Mouse (Mus musculus) thymus, postnatal 14 days (tissue): ENCODE results near the gene Id1.
A peak's percentile ranks its signal among the peaks of the same experiment; 100 is the strongest.

Source experiments
- DNase-seq: peaks from one replicate; pipeline ENCODE4 v3.0.0; 2021

Id1 gene

DNA sequence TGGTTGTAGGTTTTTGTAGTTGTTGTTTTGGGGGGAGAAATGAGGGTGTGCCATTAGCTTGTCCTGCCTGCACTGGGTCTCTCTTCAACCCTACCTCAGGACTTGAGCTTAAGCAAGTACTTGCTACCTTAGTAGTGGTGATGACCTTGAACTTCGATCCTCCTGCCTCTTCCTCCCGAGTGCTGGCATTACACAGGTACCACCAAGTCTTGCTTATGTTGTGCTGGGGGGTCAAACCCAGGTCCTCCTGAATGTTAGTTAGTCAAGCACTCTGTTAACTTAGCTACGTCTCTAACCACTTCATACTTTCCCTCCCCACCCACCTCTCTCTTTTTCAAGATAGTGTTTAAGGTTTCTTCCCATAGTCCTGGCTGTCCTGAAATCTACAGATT is 11.7 kb upstream of the Id1 start:
- no peak for DNase-seq

DNA sequence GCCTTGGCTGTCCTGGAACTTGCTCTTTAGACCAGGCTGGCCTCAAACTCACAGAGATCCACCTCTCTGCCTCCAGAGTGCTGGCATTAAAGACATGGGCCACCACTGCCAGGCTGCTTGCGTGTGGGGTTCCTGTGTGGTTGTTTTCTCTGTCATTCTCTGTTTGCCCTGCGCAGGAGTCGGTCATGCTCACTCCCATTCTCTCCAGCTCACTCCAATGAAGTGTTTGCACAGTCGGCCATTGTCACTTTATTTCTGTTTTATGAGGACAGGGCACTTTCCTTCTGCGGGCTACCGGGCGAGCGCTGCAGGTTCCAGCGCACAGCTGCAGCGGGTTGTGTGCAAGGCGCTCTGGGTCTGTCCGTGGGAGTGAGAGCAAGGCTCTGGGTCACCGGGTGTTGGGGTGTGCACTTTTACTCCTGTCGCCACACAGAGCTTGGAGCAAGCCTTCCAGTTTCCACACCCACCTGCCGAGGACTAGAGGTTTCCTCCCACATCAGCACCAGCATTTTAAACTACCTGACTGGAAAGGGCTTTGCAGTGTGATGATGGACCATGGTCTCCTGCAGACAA is 10.8 kb upstream of the Id1 start:
- DNase-seq: no peak

DNA sequence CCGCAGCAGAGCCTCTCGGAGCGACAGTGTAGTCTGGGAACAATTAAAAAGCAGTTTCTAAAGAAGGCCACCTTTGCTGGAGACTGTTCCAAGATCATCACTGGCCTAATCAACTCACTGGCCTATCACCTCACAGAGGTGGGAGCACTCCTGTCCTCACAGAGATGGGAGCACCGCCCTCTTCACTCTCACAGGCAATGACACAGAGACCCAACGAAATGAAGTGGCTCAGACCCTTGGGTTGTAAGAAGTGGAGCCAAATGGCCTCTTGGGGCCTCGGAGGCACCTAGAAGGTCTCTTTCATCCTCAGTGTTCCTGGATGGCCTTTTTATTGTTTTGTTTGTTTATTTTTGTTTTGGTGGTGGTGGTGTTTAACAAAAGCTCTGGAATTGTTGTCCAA is 9.8 kb upstream of the Id1 start:
- no peak for DNase-seq

DNA sequence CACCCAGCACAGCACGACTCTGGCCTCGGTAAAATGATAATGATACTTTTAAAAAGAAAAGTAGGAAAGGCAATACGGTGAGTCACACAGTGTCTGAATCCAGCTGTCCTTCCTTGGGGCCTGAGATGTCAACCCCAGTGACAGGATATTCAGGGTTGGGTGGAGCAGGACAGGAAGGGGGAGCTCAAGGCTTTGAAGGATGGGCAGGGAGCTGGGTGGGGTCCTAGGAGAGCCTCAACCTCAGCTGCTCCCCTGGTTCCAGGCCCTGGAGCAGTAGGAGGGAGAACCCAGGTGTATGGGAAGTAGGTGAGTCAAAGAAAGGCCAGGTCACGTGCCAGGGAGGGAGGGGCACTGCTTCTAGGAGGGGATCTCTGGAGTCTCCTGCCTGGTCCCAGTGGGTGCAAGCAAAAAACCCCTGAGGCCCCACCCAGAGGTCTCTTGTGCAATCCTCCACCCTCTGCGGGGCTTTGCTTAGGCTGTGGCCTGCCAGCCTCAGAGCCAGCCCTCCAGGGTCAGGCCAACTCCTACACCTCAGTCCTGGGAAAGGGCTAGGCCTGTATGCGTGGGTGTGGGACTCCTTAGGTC is 9.2 kb upstream of the Id1 start:
- no peak for DNase-seq

DNA sequence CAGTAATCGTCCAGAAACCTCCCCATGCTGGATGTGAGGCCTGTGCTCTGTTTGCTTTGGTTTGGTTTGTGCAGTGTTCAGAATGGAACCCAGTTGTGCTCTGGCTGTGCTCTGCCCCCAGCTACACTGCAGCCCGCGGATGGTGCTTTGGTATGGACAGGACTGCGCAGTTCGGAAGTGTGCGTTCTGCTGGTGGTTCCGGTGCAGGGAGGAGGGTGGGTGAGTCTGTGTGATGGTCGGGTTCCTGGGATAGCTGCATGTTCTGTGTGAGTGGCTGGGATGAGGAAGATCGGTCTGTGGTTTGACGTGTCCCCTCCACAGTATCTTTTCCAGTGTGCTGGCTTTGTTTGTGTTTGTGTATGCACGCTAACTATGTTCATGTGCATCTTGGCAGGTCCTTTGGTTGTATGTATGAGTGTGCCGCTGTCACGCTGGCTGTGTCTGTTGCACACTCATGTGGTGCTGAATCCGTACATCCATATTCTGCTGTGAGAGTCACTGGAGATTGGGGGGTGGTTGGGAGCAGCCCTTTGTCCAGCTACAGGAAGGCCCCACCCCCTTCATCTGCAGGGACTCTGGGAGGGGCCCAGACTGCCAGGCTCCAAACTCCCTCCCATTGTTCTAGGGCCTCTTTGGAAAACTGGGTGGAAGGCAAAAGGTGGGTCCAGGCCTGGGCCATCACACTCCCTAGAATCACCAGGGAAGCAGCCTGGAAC is 8.1 kb upstream of the Id1 start:
- DNase-seq: no peak

DNA sequence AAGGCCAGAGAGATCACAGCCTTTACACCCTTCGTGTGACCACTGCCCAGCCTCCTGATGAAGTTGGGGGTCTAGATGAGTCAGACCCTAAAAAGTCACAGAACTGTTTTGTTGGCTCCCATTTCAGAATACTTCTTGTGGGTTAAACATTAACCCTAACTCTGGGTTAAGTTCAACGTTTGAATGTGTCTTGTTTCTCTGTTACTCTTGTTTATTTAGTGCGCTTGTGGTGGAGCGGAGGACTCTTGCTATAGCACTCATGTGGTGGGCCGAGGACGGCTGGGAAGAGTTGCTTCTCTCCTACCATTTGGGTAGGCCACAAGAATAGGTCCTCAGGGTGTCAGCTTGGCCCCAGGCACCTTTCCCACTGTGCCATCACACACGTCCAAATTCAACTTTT is 7.5 kb upstream of the Id1 start:
- no peak for DNase-seq

DNA sequence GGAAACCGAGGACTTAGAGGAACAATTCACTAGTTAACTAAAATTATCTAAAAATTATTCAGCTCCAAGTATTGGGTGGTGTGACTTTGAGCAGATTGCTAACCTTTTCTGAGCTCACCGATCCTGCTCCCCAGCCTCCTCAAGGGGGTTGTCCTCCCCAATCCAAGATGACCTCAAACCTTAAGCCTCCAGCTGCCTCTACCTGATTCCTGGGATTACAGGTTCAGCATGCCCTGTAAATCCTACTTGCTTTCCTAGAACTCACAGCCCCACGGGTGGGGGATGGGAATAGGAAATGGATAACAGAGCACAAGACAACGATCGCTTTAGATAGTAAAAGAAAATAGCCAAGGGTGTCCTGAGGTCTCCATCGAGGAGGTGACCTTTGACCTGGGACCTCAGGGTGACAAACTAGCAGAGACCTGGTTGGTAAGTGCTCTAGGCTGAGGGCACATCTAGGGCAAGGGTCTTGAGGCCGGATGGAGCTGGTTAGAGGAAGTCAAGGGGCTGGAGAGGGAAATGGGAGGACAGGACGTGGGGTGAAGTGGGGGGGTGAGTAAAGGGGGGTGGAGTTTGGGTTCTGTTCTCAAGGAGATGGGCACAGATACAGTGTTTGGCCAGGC is 6.9 kb upstream of the Id1 start:
- no peak for DNase-seq

DNA sequence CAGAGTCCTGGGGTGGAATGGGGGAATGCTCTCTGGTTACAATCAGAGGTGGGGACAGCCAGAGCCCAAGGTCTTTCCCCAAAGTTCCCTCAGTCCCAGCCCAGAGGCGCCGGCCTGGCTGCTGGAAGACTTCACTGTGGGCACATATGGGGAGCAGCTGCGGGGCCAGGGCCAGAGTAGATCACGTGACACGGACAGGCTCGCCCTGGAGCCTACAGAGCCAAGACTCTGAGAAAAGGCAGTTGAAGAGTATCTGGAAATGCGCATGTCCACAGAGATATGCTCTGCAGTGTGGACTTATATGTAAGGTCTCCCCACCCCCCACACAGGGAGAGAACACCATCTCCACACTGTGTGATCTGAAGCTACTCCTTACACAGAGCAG is 6.4 kb upstream of the Id1 start:
- DNase-seq: no peak

DNA sequence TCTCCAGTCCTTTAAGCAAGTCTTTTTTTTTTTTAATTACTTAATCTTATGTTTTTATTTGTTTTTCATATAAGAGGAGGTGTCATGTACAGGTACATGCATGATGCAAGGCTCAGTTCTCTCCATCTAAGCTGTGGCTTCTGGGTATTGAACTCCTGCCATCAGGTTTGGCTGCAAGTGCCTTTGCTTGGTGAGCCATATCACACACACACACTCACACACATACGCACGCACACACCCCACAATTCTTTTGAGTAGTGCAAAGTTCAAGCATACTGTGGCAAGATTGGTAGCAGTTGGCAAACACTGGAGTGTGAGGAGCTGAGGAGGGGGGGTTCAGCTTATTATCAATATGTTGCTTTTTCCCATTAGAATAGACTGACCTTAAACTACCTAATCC is 2.9 kb upstream of the Id1 start:
- no peak for DNase-seq

DNA sequence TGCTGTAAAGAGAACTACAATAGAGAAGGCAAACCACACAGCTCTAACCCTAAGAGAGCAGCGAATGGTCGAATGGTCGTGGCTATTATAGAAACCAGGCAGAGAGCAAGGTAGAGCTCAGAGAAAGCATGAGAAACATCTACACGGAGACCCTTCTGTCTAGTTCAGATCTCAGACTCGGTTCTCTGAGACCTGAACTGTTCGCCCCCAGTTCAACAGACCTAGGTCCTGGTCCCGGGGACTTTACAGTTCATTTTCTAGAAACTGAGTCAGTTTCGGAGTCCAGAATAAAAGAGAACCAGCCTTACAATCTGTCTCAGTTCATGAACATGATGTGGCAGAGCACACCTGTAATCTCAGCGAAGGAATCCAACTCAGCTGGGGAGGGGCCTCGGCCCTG is 1.6 kb upstream of the Id1 start:
- no peak for DNase-seq

DNA sequence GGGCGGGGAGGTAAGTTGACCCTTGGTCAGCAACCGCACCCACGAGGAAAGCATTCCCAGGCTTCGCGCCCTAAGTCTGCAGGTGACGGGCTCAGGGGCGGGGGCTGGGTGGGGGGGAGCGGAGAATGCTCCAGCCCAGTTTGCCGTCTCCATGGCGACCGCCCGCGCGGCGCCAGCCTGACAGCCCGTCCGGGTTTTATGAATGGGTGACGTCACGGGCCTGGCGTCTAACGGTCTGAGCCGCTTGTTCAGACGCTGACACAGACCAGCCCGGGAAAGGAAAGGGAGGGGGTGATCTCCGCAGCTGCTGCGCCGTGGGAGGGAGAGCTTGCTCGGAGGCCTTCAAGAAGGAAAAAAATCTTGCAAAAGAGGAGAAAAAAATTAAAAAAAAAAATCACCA is 1.1 kb upstream of the Id1 start:
- peak; percentile 86 for DNase-seq

DNA sequence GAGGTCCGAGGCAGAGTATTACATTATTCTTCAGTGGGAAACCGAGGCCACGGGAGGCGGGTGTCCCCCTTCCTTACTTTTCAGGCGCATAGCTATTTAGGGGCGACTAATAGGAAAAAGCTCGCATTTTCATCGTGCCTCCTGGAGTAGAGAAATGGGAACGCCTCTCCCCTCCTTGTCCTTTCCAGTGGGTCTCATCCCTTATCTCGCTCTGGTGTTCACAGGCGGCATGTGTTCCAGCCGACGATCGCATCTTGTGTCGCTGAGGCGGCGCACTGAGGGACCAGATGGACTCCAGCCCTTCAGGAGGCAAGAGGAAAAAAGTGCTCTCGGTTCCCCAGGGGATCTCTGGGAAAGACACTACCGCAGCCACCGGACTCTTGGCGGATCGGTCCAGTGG is 697 bp downstream of the Id1 start:
- no peak for DNase-seq

DNA sequence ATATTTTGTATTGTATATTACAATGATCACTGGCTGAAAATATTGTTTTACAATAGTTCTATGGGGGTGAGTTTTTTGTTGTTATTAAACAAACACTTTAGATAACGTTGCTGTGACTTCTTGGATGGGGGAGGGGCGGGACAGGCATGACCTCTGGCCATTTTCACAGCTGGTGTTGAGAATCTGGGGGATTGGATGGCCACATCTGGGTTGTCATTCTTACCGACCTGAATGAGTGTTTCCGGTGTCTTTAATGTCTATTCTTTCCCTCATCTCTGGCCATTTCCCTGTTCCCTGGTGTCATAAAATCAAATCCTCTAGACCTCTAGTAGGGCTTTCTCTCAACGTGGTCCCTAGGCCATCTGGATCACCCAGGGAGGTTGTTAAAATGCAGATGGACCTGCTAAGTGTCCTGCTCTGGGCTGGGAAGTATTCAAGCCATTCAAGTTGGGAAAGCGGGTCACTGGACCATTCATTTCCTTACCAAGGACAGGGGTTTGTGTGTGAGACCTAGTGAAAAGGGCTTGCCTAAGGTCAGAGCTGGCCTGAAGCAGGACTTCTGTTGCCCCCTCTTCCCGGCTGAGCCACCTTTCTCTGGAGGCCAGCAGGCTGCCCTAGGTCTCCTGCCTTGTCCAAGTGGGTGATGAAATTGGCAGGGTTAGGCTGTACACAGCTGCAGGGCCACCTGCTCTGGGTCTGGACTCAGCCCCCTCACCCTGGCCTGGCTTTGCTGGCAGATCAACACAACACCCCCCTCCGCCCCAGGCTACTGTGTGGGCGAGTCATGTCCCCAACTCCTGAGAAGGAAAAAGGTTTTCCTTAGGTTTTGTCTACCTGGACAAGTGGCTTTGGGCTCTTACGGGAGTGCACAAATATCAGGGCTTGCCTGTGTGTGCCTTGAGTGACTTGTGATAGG is 1.5 kb downstream of the Id1 start:
- no peak for DNase-seq

DNA sequence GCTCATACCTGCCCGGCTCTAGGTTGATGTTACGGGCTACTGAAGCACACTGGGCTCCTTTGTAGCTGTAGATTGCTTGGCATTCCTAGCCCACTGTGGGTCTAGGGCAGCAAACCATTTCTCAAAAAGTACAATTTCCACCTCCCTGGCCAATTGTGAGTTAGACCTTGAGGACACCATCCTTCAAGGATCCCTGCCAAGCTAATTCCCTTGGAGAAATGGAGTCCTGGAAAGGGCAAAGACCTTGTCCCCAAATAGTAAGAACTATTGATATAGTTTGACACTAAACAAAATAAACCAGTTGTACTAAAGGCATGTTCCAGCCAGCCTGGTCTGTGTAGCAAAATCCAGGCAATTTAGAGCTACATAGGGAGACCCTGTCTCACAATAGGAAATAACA is 2.3 kb downstream of the Id1 start:
- no peak for DNase-seq

DNA sequence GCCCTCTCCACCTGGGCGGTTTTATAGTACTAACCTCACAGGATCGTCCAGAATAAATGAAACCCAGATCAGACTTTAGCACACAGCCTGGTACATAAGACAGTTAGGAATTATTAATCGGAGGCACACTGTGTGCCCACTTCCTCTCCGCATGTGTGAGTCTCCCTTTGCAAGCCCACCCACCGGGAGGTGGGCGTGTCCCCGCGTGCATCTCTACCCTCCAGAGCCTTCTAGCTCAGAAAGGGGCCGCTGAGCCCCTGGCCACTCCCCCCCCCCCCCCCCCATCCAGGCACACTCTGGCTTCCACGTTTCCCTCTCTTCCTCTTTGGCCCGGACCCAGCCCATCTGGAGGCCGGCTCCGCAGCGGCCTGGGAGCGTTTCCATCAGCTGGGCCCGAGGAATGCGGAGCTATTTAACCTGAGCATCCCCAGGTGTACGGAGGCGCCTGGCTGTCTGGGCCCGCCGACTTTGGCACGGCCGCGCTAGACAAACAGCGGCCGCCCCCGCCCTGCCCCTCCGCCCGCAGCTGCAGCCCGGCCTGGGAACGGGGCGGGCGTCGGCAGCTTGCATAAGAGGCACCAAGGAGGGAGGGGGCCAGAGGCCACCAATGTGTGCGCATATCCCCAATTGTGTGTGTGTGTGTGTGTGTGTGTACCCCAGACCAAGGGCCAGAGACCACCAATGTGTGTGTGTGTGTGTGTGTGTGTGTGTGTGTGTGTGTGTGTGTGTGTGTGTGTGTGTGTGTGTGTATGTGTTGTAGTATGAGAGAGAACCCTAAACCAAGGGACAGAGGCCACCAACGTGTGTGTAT is 3.2 kb downstream of the Id1 start:
- DNase-seq: peak; percentile 64

DNA sequence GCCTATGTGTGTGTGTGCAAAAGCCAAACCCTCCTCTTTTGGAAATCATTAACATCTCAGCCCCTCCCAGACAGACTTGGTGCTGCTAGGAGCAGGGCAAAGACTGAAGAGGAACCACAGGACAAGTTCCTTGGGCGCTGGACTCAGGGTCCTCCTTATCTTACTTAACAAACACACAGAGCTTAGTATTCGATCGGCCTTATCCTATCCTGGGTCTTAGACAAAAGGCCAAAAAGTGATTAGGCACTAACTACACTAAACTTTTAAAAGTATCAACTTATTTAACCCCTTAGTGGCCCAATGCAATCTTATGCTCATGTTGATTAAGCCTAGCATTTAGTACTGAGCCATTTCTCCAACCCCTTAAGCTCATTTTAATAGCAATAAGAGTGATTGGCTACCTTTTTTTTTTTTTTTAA is 3.8 kb downstream of the Id1 start:
- DNase-seq: no peak

DNA sequence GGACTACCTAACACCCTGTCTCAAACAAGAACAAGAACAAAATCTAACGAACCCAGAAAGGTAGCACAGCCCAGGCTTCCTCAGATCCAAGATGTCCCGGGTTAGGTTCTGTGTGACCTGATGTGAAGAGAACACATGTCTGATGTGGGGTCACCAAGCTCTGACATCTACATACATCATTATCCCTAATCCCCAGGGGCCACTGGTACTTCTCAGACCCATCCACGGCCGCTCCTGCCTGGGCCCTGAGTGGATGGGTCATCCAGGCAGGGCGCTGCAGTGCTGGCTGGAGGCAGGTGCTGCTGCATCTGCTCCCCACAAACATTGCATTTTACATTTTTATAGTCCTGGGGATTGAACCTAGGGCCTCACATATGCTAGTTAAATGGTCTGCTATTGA is 4.4 kb downstream of the Id1 start:
- DNase-seq: no peak

DNA sequence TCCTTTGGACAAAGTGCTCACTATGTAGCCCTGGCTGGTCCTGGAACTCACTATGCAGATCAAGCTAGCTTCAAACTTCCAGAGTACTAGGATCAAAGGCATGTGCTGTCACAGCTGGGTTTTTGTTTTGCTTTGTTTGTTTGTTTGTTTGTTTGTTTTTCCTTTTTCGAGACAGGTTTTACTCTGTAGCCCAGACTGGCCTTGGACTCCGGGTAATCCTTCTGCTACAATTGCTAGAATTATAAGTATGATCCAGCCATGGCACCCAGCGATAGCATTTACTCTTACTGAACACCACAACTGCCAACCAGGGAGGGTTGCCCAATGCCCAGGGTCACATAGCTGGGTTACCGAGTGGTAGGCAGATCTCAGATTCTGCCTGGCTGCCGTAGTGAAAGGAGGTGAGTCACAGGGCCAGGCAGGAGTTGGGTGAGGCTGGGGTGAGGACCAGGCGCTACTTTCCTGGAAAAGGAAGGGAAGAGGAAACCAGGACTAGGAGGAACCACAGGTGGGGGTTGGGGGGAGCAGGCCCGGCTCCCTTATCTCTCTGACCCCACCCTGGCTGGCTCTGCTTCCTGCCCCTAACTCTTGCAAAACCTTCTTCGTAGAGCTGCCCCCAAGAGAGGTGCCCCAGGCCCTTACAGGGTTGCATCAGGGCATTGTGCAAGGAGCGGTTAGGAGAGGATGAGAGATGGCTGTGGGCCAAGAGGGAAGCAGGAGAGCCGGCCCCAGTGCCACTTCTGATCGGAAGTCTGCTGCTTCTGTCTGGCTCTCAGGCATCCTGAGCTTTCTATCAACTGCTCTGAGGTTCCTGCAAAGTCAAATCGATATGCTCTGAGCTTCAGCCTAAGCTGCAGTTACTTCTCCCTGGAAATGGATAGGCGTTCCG is 5.3 kb downstream of the Id1 start:
- peak; percentile 21 for DNase-seq

DNA sequence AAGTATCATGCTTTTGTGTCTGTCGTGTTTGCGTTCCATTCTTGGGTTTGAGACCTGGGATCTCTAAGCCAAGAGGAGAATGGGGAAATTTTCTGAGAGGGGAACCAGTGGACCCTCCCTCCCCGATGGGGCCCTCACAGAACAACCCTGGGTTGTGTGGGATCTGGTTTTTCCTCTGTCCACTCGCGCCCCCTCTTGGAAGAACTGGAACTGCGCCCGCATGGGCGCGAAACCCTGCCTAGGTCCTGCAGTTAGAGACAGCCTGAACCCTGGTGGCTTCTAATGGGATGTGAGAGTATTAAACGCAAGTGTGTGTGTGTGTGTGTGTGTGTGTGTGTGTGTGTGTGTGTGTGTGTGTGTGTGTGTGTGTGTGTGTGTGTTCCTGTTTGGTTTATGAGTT is 6.4 kb downstream of the Id1 start:
- peak; percentile 72 for DNase-seq

DNA sequence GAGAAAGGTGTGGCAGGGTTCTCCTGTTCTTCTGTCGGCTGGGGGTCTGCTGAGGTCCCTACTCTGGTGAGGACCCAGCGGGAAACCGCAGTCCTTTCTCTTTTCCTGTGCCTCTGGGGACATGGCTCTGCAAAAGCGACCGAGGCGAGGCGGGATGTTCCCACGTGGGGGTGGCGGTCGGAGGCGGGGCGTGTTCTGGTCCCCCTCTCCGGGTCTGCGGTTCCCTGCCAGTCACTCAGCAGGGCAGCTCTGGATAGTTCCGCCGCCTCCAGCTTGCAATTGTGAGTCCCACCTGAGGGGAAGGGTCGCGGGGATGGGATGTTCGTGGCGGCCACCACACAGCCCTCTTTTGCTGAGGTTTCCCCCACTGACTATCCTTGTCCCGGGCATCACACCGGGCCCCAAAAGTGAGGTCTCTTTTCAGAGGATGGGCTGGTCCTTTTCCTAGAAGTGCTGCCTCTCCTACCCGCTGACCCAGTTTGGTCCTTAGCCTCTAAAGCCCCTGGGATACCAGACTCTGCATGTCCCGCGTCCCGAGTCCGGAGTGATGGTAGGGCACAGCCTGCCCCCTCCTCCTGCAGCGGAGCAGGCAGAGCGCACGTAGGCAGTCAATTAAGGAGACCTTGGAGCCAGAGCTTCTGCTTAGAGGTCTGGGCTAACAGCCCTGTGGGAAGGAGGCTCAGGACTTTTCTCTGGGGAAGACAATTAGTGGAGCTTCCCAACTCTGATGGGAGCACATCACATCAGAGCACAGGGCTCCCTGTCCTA is 18.1 kb downstream of the Id1 start, which contains the start of gene Cox4i2:
Gene Cox4i2, plus strand, starts transcription at position 230 of the 768 bp plus-strand sequence.
- DNase-seq: peak; percentile 63
